Mouse (Mus musculus): ENCODE data around the gene Gm21964. TPM values are rescaled to one million over a fixed set of nuclear protein-coding genes. Genes with fewer than 3 reads are reported as not detected.

Gm21964 gene
- total RNA-seq (2021), result not detected
- long read RNA-seq, experiment 1, result 0 reads
- long read RNA-seq, experiment 2, result 0 reads

DNA sequence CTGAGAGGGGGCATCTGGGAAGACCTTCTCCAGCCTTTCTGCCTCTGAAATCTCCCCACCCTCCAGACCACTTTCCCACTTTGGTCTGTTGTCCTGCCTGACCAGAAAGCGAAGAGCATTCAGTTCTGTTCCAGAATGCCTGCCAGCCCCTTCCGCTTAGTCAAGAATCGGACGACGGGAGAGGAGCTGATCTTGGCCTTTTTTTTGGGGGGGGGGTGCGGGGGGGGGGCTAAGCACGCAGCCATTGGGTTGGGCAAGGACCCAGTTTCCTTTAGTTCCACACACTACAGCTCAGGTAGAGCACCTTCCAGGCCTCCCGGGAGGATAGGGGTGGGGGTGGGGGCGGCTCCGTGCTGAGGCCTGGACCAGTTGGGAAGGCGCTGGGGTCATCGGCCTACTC is at the start of gene Gm21964:
TSS of gene Gm21964 (plus strand) at position 301 of the 400 bp plus-strand sequence.
- intact Hi-C loops (cut with DNase I), result no loop called here
- no peak for DNase-seq

DNA sequence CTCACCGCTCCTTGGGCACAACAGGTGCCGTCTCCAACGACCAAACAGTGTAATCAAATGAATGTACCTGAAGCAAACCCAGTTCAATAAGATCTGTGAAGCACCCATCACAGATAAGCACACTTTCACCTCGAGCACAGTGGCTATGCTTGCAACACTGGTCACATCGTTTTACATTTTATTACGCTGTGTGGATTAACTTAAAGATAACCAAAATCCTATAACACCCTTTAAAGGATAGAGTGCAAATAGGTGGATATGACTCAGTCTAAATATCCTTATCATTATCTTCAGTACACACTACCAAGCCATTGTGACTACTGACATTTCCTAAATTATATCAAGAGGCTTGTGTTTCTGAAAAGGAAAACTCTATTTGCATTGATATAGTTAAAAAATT is 49.8 kb upstream of the Gm21964 start:
- DNase-seq, result no peak
- intact Hi-C loops (cut with DNase I), result loop anchor here (5.0 kb wide), 1 partner anchor 34 kb away; no protein-coding TSS in a partner anchor

DNA sequence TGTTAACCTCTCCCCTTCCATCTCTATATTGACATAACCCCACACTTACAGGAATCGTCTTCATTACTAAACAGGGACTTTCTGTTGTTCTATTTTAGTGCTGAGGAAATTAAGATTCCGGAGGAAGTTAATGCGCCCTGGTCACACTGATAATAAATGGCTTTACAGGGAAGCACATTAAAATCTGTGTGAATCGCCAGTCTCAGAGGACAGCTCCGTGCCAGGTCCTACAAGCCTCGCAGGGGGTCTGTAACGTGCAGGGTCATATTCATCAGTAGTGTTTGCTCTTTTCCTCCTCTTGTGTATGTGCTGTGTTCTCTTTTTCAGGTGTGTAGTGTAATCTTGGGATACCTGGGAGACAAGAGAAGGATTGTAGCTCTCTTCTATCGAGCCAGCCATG is 42.8 kb upstream of the Gm21964 start:
- intact Hi-C loops (cut with DNase I), result no loop called here
- DNase-seq, result no peak

DNA sequence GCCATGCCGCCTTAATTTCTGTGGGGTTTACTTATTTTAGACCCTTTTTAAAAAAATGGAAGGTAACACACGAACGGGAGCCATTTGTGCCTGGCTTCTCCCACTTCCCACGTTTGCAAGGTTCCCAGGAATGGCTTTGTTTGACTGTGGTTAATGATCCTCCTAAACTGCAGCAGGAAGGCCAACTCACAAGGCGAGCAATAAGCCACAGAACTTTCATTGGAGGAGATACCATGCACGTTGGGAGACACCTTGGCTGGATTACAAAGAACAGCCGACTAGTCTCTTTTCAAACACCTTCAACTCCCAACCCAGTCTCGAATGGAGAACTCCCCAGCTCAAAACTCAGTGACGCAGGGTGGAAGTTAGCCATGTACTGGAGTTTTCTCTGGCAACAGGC is 36.8 kb upstream of the Gm21964 start:
- DNase-seq, result no peak
- intact Hi-C loops (cut with DNase I), result no loop called here

DNA sequence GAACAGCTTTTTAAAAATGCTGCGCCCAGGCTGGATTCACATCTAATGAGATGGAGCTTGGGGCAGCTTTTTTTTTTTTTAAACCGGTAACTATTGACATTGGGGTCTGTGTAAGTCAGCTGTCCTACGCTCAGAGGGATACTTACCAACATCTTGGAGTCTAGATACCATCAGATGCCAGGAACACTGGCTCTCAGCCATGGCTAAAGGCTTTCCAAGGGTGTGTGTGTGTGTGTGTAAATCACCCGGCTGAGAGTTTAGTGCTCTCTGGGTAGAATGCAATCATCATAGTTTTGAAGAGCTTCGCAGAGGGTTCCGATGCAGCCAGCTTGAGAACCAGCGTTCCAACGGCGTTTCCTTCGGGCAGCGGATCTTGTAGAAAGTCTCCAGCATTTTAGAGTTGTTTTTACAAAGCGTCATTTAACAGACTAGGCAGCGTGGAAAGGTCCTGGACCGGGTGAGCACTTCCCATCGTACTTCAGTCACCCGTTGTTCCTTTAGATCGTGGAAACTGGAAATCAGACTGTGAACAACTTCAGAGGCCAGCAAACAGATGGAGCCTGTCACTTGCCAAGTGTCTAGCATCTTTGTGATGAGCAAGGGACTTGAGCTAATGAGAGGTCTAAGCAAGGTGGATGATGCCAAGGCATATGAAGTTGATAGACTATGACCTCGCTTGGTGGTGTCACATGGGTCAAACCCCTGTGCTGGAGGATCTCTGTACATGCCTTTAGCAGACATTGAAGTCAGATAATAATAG is 36.2 kb upstream of the Gm21964 start:
- intact Hi-C loops (cut with DNase I), result no loop called here

DNA sequence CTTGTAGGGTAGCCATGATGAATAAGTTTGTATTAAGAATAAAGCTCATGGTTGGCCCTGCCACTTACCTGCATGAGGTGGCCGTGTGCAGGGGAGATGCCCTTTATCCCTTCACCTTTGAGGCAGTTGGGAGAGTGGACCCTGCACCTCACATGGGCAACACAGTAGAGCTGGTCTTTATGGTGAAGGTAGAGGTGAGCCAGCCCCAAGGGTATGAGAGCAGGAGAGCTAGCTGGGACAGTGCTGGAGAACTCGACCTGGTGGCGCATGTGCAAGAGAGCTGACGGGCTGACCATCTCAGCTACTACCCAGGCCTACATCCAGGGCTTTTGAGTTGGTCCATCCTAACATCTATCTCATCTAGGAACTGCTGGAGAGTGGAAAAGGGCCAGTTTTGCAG is 35.3 kb upstream of the Gm21964 start:
- intact Hi-C loops (cut with DNase I), result no loop called here
- no peak for DNase-seq

More for the DNA sequence above, 36.2 kb upstream of the Gm21964 start:
- DNase-seq, result no peak

DNA sequence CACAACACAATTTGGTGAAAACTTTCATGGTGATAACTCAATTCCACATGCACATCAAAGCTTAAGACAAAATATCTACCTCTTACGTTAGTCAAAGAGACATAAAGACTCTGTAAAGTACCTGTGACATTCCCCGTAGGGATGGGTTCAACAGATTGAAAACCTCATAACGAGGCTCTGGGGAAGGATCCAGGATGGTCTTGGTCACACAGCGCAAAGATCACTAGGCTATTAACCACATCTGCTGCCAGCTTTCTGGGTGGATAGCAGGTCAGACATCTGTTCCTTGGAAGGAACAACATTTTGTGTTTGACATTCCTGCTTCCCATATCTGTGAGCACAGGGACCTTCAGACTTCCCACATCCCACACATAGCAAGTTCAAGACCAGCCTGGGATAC is 31.3 kb upstream of the Gm21964 start:
- no peak for DNase-seq
- intact Hi-C loops (cut with DNase I), result loop anchor here (10.0 kb wide), 1 partner anchor 195 kb away; no protein-coding TSS in a partner anchor

DNA sequence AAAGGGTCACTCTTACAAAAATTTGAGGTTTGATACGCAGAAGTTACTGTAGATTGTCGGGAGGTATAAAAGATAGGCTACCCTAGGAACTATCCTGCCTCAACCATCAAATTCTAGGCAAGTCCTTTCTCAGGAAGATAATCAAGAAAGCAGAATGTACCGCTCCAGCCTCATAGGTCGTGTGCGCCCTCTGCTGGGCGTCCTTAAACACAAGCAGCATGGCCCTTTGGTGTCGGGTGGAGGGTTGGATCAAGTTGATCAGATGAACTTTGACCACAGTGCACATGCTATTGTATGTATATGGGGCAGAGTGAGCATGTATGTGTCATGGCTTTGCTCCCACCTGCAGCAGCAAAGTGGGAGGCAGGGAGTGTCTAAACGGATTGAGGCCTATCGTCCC is 29.4 kb upstream of the Gm21964 start:
- peak; percentile 65 to 73 for DNase-seq
- intact Hi-C loops (cut with DNase I), result loop anchor here (1.0 to 10.0 kb wide), 3 partner anchors 60 to 197 kb away; no protein-coding TSS in a partner anchor

DNA sequence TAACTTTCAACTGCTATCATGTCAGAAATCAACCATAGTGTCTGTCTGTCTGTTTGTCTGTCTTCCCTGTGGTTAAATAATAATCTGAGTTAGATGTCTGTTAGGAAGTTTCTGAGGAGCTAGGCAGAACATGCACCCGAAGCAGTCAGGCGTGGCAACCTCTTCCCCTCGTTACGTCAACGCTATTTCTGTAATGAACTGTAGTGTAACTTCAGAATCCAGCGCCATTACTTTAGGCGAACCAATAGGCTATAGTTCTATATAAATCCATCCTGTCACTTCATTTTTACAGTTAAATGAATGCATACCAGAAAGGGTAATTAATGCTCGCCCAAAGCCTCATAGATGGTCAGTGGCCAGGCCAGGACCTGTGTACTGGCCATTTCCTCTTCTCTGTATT is 26.5 kb upstream of the Gm21964 start:
- DNase-seq, result no peak
- intact Hi-C loops (cut with DNase I), result loop anchor here (10.0 kb wide), 1 partner anchor 200 kb away; no protein-coding TSS in a partner anchor

DNA sequence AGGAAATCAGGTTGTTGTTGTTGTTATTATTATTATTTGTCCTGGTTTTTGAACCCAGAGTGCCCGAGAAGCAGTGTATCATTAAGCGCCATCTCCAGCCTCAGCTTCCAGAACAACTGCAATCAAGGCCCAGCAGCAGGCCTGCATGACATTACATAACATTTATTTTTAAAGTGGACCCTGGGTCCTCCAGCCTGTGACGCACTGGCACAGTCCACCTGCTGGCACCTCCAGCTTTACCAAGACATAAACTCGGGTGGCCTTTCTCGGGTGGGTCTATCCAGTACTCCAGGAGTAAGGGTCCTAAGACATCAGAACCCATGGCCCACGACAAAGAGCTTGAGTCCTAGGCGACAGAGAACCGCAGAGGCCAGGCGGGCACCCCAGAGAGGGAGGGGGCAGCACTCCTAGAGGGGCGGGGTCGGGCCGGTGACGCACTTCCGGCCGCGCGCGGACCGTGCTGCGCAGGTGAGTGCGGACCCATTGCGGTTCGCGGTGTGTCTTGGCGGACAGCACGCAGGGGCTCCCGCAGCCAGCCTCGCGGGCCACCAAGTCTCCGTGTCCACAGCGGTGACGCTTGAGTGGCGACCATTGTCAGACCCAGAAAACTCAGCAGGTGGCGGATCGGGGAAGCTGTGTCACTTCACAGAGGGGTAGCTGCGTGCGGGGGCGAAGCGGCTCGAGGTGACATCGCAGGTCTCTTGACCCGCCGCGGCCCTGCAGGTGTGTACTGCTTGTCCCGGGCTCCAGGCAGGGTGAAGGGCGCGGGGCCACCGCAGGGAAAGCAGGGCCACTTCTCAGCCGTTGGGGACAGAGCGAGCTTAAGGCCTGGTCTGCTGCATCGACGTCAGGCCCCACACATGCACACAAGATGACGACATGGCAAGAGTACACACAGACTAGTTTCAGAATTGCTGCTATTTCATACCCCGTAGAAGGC is 21.5 kb upstream of the Gm21964 start, which contains the start of gene Zfp612:
TSS of gene Zfp612 (plus strand) at position 465 of the 940 bp plus-strand sequence.
- peak; percentile 53 to 62 for DNase-seq
- intact Hi-C loops (cut with DNase I), result loop anchor here (10.0 kb wide), 1 partner anchor 205 kb away; no protein-coding TSS in a partner anchor

DNA sequence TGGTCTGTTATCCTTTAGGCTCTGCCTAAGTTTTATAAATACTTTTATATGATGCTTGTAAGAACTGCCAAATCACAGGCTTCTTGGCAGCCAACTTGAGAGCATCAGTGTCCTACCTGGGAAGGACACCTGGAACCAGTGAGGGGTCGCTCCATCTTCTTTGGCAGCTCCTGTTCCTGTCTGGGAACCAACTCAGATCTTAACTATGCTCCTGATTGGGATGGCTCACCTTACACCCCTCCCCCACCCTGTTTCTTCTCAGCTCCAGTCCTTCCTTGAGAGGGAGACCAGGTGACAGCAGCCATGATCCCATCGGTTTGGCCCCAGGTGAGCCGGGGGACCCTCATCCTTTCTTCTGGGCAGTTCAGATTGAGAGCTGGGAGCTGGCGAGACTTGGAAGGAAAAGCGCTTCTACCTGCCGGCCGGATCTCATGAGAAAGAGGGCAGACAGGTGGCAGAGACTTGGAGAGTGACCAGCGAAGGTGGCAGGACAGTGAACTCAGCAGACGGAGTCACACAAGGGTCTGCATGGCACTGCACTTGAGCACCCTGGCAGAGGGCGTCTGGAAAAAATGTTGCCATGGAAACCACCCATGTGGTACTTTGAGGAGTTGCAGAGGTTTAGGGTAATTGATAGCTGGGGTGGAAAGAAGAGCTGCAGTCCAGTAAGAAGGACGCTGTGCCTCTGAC is 18.4 kb upstream of the Gm21964 start:
- no peak for DNase-seq
- intact Hi-C loops (cut with DNase I), result no loop called here

DNA sequence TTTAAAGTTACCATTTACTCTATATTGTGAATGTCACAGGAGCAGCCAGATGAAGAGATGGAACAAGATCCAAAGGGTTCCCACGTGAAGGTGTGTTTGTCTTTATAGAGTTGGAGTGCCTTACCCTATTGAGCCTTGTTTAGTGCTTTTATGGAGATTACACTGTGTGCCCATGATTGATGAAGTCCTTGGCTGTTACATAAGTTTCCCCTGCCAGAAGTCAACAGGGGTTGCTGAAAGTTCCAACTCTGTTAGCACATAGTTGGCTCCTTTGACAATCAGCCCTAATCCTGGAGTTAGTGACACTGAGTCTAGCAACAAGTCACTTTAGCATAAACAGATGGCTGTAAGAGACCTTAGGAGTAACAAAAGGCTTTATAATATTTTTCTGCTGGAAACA is 9.1 kb upstream of the Gm21964 start:
- intact Hi-C loops (cut with DNase I), result no loop called here
- peak in 1 of 2 experiments; percentile 26 for DNase-seq

GRCm38 (mm10) chr8:110101676-110102075 is 669 bp downstream of the Gm21964 start:
- DNase-seq, result no peak
- intact Hi-C loops (cut with DNase I), result no loop called here

- DNase-seq, result no peak
- intact Hi-C loops (cut with DNase I), result no loop called here
These were observed 1.6 kb downstream of the Gm21964 start, which contains the start of gene Gm17720 for GRCm38 (mm10) chr8:110102653-110103052. Gm17720 (minus strand) TSS chr8:110102753.

- intact Hi-C loops (cut with DNase I), result no loop called here
- peak in 1 of 2 experiments; percentile 16 for DNase-seq
These were observed 18.7 kb downstream of the Gm21964 start for GRCm38 (mm10) chr8:110119715-110120114.

DNA sequence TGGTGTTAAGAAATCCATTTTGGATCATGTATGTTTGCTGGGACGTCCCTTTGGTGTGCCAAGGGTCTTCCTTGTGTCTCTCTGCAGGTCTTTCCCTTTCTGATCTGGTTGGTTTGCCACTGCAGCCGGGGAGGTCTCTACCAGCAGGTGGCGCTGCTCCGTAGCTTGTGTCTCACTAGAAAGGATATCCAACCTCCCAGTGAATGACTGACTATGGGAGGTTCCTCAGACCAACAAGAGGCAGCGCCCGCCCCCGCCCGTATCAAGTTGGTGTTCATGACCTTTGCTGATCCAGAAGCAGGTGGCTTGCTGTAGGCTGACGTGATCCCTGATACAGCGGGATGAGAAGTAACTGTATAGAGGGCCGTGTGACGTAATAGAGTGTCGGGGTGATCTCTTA is 29.5 kb downstream of the Gm21964 start:
- intact Hi-C loops (cut with DNase I), result loop anchor here (1.0 to 5.0 kb wide), 2 partner anchors 349 to 472 kb away; no protein-coding TSS in a partner anchor
- peak; percentile 68 to 80 for DNase-seq

- intact Hi-C loops (cut with DNase I), result loop anchor here (5.0 kb wide), 1 partner anchor 468 kb away; no protein-coding TSS in a partner anchor
- no peak for DNase-seq
These were observed 33.2 kb downstream of the Gm21964 start for GRCm38 (mm10) chr8:110134236-110134635.

- DNase-seq, result no peak
- intact Hi-C loops (cut with DNase I), result no loop called here
These were observed 34.5 kb downstream of the Gm21964 start for GRCm38 (mm10) chr8:110135515-110135914.

DNA sequence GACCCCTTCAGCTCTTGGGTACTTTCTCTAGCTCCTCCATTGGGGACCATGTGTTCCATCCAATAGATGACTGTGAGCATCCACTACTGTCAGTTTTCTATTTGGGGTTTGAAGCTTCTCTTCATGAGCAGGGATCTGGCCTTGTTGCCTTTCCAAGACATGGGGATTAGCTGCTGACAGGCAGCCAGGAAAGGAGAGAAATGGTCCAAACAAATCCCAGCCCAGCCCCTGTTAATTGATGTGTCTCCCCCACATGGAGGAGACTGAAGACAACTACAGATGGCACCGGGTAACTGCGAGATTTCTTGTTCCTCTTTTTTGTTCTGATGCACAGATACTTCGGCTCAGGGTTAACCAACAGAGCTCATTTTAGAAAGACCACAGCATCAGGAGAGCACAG is 39.1 kb downstream of the Gm21964 start:
- intact Hi-C loops (cut with DNase I), result no loop called here
- no peak for DNase-seq

- intact Hi-C loops (cut with DNase I), result no loop called here
- no peak for DNase-seq
These were observed 39.8 kb downstream of the Gm21964 start for GRCm38 (mm10) chr8:110140770-110141169.
